Mouse (Mus musculus) liver, embryonic 14.5 days (tissue): ENCODE measurements around the gene Snx14. TPM values are rescaled to one million over a fixed set of nuclear protein-coding genes. Genes with fewer than 3 reads are reported as not detected.

Experiments used
- ATAC-seq: fragments of 200-750 bp; cut with Nextera tagmentation; 2 replicates; pipeline ENCODE4 v1.8.0; 2017; ENCODE audit warnings: moderate number of reproducible peaks, mild to moderate bottlenecking, moderate library complexity; ENCODE audit not compliant: insufficient read depth
- DNase-seq, 3 experiments: peaks; one replicate each; pipeline ENCODE4 v3.0.0-alpha.2; 2012 to 2013; ENCODE audit warnings: low read depth in 3 of 3, low spot score in 3 of 3
- H3K27ac ChIP-seq: fragments of 300-500 bp; sonication (generic); 2 replicates; pipeline ENCODE4 v1.5.1; 2014; ENCODE audit warnings: moderate library complexity, mild to moderate bottlenecking, control low read depth, inconsistent platforms
- H3K27me3 ChIP-seq: fragments of 300-500 bp; sonication (generic); 2 replicates; pipeline ENCODE4 v1.6.1; 2014; ENCODE audit warnings: mild to moderate bottlenecking, low read length, moderate library complexity; ENCODE audit not compliant: control insufficient read depth, insufficient read depth
- H3K36me3 ChIP-seq: fragments of 300-500 bp; sonication (generic); replicated peaks from 2 replicates; pipeline ENCODE4 v1.6.1; 2014; ENCODE audit warnings: low read depth; ENCODE audit not compliant: control insufficient read depth, insufficient read depth
- H3K4me1 ChIP-seq, 2 experiments: fragments of 200-500 bp in 1 of 2; fragments of 300-500 bp in 1 of 2; sonication (generic) in 1 of 2; replicated peaks; 2 replicates each; pipeline ENCODE4 v1.6.1; 2012 to 2014; ENCODE audit warnings: antibody characterized with exemption in 1 of 2, inconsistent platforms in 1 of 2, low read length in 1 of 2; ENCODE audit not compliant: control insufficient read depth in 2 of 2, insufficient read depth in 2 of 2
- H3K4me2 ChIP-seq: fragments of 300-500 bp; sonication (generic); 2 replicates; pipeline ENCODE4 v1.6.1; 2014; ENCODE audit warnings: low read depth, mild to moderate bottlenecking, control low read depth, moderate library complexity
- H3K4me3 ChIP-seq, 2 experiments: fragments of 200-500 bp in 1 of 2; fragments of 300-500 bp in 1 of 2; sonication (generic) in 1 of 2; 2 replicates each; pipeline ENCODE4 v1.5.1; 2012 to 2014; ENCODE audit warnings: low read depth in 2 of 2, low read length in 2 of 2, mild to moderate bottlenecking in 2 of 2, control low read depth in 1 of 2, inconsistent platforms in 1 of 2, moderate library complexity in 1 of 2; ENCODE audit not compliant: insufficient read depth in 1 of 2
- H3K9ac ChIP-seq: fragments of 300-500 bp; sonication (generic); replicated peaks from 2 replicates; pipeline ENCODE4 v1.6.1; 2014; ENCODE audit warnings: mild to moderate bottlenecking, control low read depth, moderate library complexity
- H3K9me3 ChIP-seq: fragments of 300-500 bp; sonication (generic); 2 replicates; pipeline ENCODE4 v1.6.1; 2016; ENCODE audit warnings: low read length, mixed read lengths; ENCODE audit not compliant: control insufficient read depth
- CTCF ChIP-seq: IDR thresholded peaks from 2 replicates; pipeline ENCODE4 v1.5.1; 2016; ENCODE audit warnings: antibody characterized with exemption, low read depth, control low read depth
- EP300 ChIP-seq: IDR thresholded peaks from 2 replicates; pipeline ENCODE4 v1.6.1; 2016; ENCODE audit warnings: antibody characterized with exemption, low read depth
- WGBS: fragments of 180-500 bp; shearing (Covaris S2); extraction: QIAGEN DNeasy Blood & Tissue Kit; methylation state at CpG from one replicate; pipeline ENCODE4 v1.1.7; 2014; ENCODE audit not compliant: insufficient replicate concordance; 5-methylcytosine and 5-hydroxymethylcytosine counted together
- polyA plus RNA-seq, 2 experiments: library from polyadenylated mRNA; depleted of rRNA in 1 of 2; stranded (reverse) in 1 of 2; unstranded in 1 of 2; fragments of >200 nt; fragmentation: Nextera tagmentation in 1 of 2; extraction: Ambion mirVana in 1 of 2; gene quantifications; 2 replicates each; pipeline versions ENCODE4 v1.2.1 to v1.2.3; 2012 to 2014

Gene Snx14
- polyA plus RNA-seq, 2 experiments, result 8.6 to 9.9 TPM

DNA sequence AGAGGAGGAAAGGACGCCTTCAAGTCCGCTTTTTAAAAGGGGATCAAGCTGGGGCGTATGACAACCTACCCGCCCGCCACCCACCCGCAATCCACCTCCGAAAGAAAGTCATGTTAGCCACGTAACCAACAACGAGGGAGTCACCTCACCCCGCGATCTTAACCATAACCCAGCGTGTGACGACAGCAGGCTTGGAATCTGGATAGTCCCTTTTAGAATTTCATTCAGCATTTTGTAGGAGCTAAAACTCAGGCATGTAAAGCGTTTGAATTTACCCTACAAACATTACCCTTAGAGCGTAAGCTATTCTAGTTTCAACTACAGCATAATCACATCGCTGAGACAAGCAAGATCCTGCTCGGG, 461 bp upstream of the Snx14 start:
- peak overlapping the region; percentile 89 for H3K9ac ChIP-seq
- H3K27ac ChIP-seq, result peak overlapping the region; percentile 80
- no peaks in the 10 kb centered on the region for H3K36me3 ChIP-seq
- TF ChIP-seq CTCF (no peak), EP300 (no peak)
- peak overlapping the region; percentile 94 for H3K4me2 ChIP-seq
- H3K4me1 ChIP-seq, result peaks cover 9 to 10% of the 10 kb centered on the region in 2 experiments
- under 1% methylated on average over 17 of the region's 17 CpGs for WGBS
- peak overlapping the region; percentile 68 to 83 for H3K4me3 ChIP-seq
- no peaks in the 10 kb centered on the region for H3K27me3 ChIP-seq
- H3K9me3 ChIP-seq, result no peaks in the 10 kb centered on the region
- ATAC-seq (peak; percentile 40; the same call in 1 of the 2 replicates), DNase-seq (no peak)

DNA sequence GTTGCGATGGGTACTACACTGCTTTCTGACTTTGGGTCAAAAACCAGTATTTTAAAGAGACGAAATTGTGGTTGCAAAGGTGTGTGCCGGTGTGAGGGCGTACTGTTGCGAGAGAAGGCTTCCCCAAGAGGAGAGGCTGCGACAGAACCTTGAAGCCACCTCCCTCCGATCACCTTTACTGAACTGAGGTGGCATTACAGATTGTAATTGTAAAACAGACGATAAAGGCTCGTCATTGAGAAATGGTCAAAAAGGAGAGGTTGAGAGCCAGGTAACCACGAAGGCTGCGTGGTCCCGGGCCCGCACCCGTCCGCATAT, 562 bp downstream of the Snx14 start:
- peaks cover 9 to 10% of the 10 kb centered on the region in 2 experiments for H3K4me1 ChIP-seq
- peak overlapping the region; percentile 68 to 83 for H3K4me3 ChIP-seq
- no peaks in the 10 kb centered on the region for H3K27me3 ChIP-seq
- H3K36me3 ChIP-seq, result no peaks in the 10 kb centered on the region
- TF ChIP-seq CTCF, result no peak
- no peak for TF ChIP-seq EP300
- peak overlapping the region; percentile 89 for H3K9ac ChIP-seq
- under 1% methylated on average over 15 of the region's 15 CpGs for WGBS
- peak overlapping the region; percentile 94 for H3K4me2 ChIP-seq
- ATAC-seq, result peak; percentile 21
- peak in 2 of 3 experiments; percentile 6 to 15 for DNase-seq
- H3K27ac ChIP-seq, result peak overlapping the region; percentile 80
- H3K9me3 ChIP-seq, result no peaks in the 10 kb centered on the region

DNA sequence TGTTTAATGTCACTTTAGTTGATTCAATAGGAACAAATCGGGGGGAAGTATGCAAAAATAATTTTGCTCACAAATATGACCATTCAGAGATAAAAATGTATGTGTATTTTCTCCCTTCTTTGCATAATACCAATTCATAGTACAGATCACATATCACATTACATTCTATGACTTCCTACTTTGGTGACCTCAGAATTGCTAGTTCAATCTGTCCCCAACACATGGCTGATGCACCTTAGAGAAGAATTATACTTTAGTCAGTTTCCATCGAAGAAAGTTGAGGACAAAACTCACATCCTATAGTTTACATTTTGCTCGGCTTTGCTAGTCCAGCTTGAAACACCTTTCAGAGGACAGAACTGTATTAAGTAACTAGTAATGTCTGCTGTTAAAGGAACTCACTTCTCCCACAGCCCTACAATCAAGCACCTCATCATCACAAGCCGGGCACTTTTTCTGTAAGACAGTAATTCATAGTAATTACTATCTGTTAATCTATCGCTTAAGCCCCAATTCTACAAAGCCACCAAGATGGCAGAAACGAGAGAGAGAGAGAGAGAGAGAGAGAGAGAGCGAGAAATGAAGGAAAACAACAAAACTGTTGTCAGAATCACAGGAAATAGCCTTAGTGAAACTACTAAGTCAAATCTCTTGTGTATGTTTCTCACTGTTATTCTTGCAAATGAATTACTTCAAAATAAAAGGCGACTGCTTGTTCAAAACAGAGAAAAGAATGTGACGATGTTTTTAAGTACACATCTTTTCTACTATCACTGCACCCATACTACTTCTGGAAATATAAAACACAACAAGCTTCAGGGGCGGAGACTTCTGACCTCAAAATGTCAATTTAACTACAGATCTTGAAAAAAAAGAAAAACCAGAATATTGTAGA, 1.2 kb downstream of the Snx14 start:
- peak overlapping the region; percentile 80; the same call in 1 of the 2 replicates for H3K27ac ChIP-seq
- TF ChIP-seq EP300 (no peak), CTCF (no peak)
- ATAC-seq (no peak), DNase-seq (no peak)
- no peaks in the 10 kb centered on the region for H3K27me3 ChIP-seq
- WGBS, result 30% methylated on average over 10 of the region's 10 CpGs
- H3K9ac ChIP-seq, result peak overlapping the region; percentile 89
- H3K36me3 ChIP-seq, result no peaks in the 10 kb centered on the region
- peak overlapping the region; percentile 68 to 83 for H3K4me3 ChIP-seq
- peak overlapping the region; percentile 94 for H3K4me2 ChIP-seq
- H3K9me3 ChIP-seq, result no peaks in the 10 kb centered on the region
- peaks cover 9 to 10% of the 10 kb centered on the region in 2 experiments for H3K4me1 ChIP-seq

DNA sequence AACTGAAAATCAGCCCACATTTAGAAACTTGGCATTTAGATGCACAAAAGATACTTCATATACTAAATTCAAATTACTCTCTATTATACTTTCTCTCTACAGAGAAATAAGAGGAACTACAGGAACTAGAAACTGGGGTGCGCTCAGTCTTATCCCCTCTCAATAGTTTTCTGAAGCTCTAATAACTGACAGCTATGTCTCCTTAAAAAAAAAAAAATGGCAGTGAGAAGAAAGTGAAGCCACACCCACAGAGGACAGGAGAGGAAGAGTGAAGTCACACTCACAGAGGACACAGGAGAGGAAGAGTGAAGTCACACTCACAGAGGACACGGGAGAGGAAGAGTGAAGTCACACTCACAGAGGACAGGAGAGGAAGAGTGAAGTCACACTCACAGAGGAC, 14.4 kb downstream of the Snx14 start:
- H3K27me3 ChIP-seq, result no peaks in the 10 kb centered on the region
- DNase-seq (no peak), ATAC-seq (no peak)
- no peaks in the 10 kb centered on the region for H3K9me3 ChIP-seq
- no peak overlapping the region for H3K27ac ChIP-seq
- H3K4me3 ChIP-seq, result no peak overlapping the region
- H3K36me3 ChIP-seq, result no peaks in the 10 kb centered on the region
- H3K9ac ChIP-seq, result no peak overlapping the region
- TF ChIP-seq CTCF (no peak), EP300 (no peak)
- H3K4me1 ChIP-seq, result no peaks in the 10 kb centered on the region; a peak in 1 of 4 replicates
- H3K4me2 ChIP-seq, result no peak overlapping the region
- WGBS, result 59% methylated on average over 2 of the region's 2 CpGs

DNA sequence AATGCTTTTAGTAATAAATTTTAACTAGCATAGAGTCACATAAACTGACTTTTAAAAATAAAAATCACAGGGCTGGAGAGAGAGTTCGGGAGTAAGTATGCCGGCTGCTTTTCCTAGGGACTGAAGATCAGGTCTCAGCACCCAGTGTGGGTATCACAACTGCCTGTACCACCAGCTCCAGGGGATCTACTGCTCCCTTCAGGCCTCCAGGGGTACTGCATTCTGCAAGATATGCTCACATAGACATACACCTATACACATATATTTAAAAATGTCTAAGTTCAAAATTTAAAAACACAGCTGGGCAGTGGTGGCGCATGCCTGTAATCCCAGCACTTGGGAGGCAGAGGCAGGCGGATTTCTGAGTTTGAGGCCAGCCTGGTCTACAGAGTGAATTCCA, 16.3 kb downstream of the Snx14 start:
- H3K9me3 ChIP-seq, result no peaks in the 10 kb centered on the region
- no peaks in the 10 kb centered on the region for H3K36me3 ChIP-seq
- TF ChIP-seq EP300, result no peak
- peak; percentile 32 for TF ChIP-seq CTCF
- WGBS, result 86% methylated on average over 4 of the region's 4 CpGs
- DNase-seq (no peak), ATAC-seq (no peak)
- H3K27me3 ChIP-seq, result no peaks in the 10 kb centered on the region
- no peaks in the 10 kb centered on the region for H3K4me1 ChIP-seq
- no peak overlapping the region for H3K4me3 ChIP-seq
- no peak overlapping the region for H3K9ac ChIP-seq
- H3K4me2 ChIP-seq, result no peak overlapping the region
- no peak overlapping the region for H3K27ac ChIP-seq
